Mouse (Mus musculus): ENCODE measurements at regions not wholly inside any gene's neighbourhood (a gene's known extent, or its start where the extent isn't known, plus 50 kb on each side); places are given as distances from the start of the nearest gene placed in this dataset.

DNA sequence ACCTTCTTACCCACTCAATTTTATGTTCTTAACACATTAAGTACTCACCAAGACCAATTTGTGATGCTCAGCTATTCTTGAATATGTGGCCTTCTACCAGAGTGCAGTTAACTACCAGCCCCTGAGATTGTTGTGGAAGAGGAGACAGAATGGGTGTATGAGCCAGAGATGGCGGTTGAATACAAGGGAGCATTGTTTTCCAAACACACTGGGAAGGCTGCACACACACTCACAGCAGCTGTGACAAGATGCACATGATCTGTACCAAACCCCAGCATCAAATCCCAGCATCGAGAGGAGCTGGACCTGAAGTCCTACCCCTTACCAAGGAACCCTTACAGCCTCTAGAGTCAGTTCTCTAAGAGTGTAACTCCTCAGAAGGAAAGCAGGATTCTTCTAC lies 91.4 kb upstream of the Wscd1 start:
- DNase-seq (ENCODE audit: low read depth, low spot score) = no peak

- DNase-seq (ENCODE audit: low read depth, low spot score) = no peak
Observed at GRCm38 (mm10) chr11:71670111-71671050, 79.3 kb upstream of the Wscd1 start.

DNA sequence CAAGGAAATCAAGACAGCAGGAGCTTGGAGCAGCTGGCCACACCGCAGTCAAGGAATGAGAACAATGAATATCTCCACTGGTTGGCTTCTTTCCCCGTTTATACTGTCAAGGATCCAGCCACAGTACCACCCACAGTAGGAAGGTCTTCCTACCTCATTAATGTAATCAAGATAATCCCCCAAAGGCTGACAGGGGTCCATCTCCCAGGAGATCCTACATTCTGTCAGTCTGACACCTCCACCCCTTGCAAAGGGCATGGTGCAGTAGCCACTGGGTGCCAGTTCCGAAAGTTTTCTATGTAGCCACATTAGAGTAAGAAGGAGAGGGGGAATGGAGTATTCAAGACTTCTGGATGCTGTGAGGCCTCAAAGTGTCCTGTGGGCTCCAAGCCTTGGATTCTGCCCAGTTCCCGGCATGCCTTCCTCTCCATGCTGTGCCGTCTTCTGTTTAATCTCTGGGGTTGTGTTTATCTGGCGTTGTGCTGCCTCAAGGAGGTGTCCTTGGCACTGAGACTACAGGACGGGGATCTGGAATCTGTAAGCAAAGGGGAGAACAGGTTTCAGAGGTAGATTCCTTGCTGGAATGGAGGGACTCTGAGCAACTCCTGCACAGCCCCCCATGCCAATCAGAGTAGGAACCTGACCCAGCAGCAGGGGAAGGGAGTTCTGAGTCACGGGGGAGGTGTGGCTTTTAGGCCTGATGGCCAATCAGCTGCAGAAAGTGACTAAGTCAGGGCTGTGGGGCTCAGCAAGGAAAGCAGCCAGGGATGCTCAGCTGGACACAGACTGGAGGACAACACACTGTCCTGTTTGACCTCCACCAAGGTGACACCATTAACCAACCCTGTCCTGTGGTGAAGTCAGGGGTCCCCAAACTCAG lies 77.3 kb upstream of the Wscd1 start:
- no peak for DNase-seq (ENCODE audit: low read depth, low spot score)

- peak; percentile 30 for DNase-seq (ENCODE audit: low read depth, low spot score)
Observed at GRCm38 (mm10) chr11:71674319-71674718, 75.4 kb upstream of the Wscd1 start.

GRCm38 (mm10) chr11:71675714-71676313 lies 73.9 kb upstream of the Wscd1 start:
- DNase-seq (ENCODE audit: low read depth, low spot score) = no peak

GRCm38 (mm10) chr11:71697017-71697416 lies 52.7 kb upstream of the Wscd1 start:
- no peak for DNase-seq (ENCODE audit: low read depth, low spot score)

DNA sequence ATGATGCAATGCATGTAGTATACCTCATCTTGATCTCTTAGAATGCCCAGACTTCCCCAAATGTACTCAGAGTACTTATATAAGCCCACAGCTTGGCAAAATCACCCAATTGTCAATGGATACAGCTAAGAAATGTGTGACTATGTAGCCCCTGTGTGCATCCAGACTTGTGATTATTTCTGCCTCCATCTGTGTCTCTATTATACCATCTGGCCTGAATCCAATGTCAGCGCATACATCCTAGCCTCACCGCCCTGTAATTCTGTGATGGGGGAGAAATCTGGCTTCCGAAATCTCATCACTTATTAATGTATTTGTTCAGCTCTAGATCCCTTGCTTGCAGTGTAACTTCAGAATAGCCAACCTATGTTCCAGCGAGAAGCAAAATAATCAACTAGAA lies 50.9 kb upstream of the Wscd1 start:
- DNase-seq (ENCODE audit: low read depth, low spot score) = no peak
